ENCODE assay signal across 8 mouse cellular contexts in genomic region chr17:71283237-71283636, GRCm38 (mm10). TPM values are rescaled to one million over a fixed set of nuclear protein-coding genes. Genes with fewer than 3 reads are reported as not detected.
DNase-seq lines count a peak whose midpoint lies in the region; ATAC-seq lines count a peak whose summit lies in the region.

No protein-coding gene starts in this region.

- 0 out of 2 replicates have a peak overlapping the region, but pooled peaks have one; percentile 44 for H3K9ac ChIP-seq in heart, embryonic 13.5 days

- no peak for ATAC-seq in heart, embryonic 13.5 days (ENCODE audit: extremely low read depth, insufficient number of reproducible peaks, low FRiP score, low TSS enrichment)

- H3K9me3 ChIP-seq in heart, embryonic 13.5 days = no peaks in the 10 kb centered on the region

- DNase-seq in adrenal gland, postnatal 14 days = peak; percentile 39
- no peak for DNase-seq in adrenal gland, adult 2 months
- DNase-seq in 3T3-L1 (ENCODE audit: low read depth, low spot score) = peak; percentile 63
- DNase-seq in kidney, postnatal 14 days = peak; percentile 66
- DNase-seq in frontal cortex, postnatal 10 days (ENCODE audit: low spot score in 2 of 2) = no peak
- DNase-seq in thymus, postnatal 0 days (ENCODE audit: low spot score) = no peak
- no peak for DNase-seq in spleen, postnatal 14 days (ENCODE audit: low spot score in 2 of 2)

- H3K27ac ChIP-seq in heart, embryonic 13.5 days (replicated peaks) = peak overlapping the region; percentile 87

- H3K36me3 ChIP-seq in heart, embryonic 13.5 days = no peaks in the 10 kb centered on the region

- H3K4me3 ChIP-seq in heart, embryonic 13.5 days = no peak overlapping the region

- 41% methylated on average over 4 of the region's 4 CpGs for WGBS in heart, embryonic 13.5 days

- no peak overlapping the region for H3K4me2 ChIP-seq in heart, embryonic 13.5 days

- peaks cover 66% of the 10 kb centered on the region for H3K4me1 ChIP-seq in heart, embryonic 13.5 days

- H3K27me3 ChIP-seq in heart, embryonic 13.5 days (replicated peaks) = no peaks in the 10 kb centered on the region

RNA-seq across cellular contexts. Expression of gene Emilin2, which starts 28.5 kb away (rescaled TPM):
- 9.2 and 9.4 TPM in 2 replicates for total RNA-seq in adrenal gland, postnatal 14 days (2021)
- total RNA-seq in adrenal gland, adult 2 months (2021) = 1 to 10 TPM; 6.6 to 10.0 TPM
- polyA plus RNA-seq in adrenal gland, adult 2 months (2012; rRNA removed) = 7.3 and 8.2 TPM in 2 replicates
- polyA plus RNA-seq in heart, embryonic 13.5 days (2015; fragmentation: Nextera tagmentation; extraction: Ambion mirVana) = 47.4 and 51.7 TPM in 2 replicates
- polyA plus RNA-seq in thymus, postnatal 0 days (2015; fragmentation: Nextera tagmentation; extraction: Ambion mirVana) = 3.2 TPM in 2 replicates

Comparison
In these comparisons a context has a peak if more than half of its experiments do, and no peak if none do; other contexts are left out.
1. DNase-seq: peak in adrenal gland, postnatal 14 days (single experiment), 3T3-L1 (single experiment) and kidney, postnatal 14 days (single experiment); none in adrenal gland, adult 2 months (single experiment), frontal cortex, postnatal 10 days (0 of 2), thymus, postnatal 0 days (single experiment) and spleen, postnatal 14 days (0 of 2).